Mouse (Mus musculus) lung, embryonic 16.5 days (tissue): ENCODE measurements at regions not wholly inside any gene's neighbourhood (a gene's known extent, or its start where the extent isn't known, plus 50 kb on each side); places are given as distances from the start of the nearest gene placed in this dataset.

ENCODE experiments used
- ATAC-seq: fragments of 200-750 bp; cut with Nextera tagmentation; 2 replicates; pipeline ENCODE4 v1.8.0; 2017; ENCODE audit warnings: low read depth, mild to moderate bottlenecking, moderate library complexity
- H3K27ac ChIP-seq: fragments of 300-500 bp; sonication (generic); 2 replicates; pipeline ENCODE4 v1.5.1; 2014; ENCODE audit warnings: mild to moderate bottlenecking, control low read depth, low read length
- H3K27me3 ChIP-seq: fragments of 300-500 bp; sonication (generic); 2 replicates; pipeline ENCODE4 v1.6.1; 2014; ENCODE audit warnings: low read depth, low read length, mixed read lengths; ENCODE audit not compliant: control insufficient read depth, insufficient read depth
- H3K36me3 ChIP-seq: fragments of 300-500 bp; sonication (generic); 2 replicates; pipeline ENCODE4 v1.6.1; 2014; ENCODE audit warnings: low read length; ENCODE audit not compliant: control insufficient read depth, insufficient read depth
- H3K4me1 ChIP-seq: fragments of 300-500 bp; sonication (generic); replicated peaks from 2 replicates; pipeline ENCODE4 v1.6.1; 2014; ENCODE audit warnings: low read length, mixed read lengths; ENCODE audit not compliant: control insufficient read depth, insufficient read depth
- H3K4me2 ChIP-seq: fragments of 300-500 bp; sonication (generic); 2 replicates; pipeline ENCODE4 v1.6.1; 2014; ENCODE audit warnings: low read depth, low read length, control low read depth
- H3K4me3 ChIP-seq: fragments of 300-500 bp; sonication (generic); 2 replicates; pipeline ENCODE4 v1.5.1; 2014; ENCODE audit warnings: mild to moderate bottlenecking, low read length, control low read depth
- H3K9ac ChIP-seq: fragments of 300-500 bp; sonication (generic); 2 replicates; pipeline ENCODE4 v1.6.1; 2014; ENCODE audit warnings: low read length, control low read depth
- H3K9me3 ChIP-seq: fragments of 300-500 bp; sonication (generic); 2 replicates; pipeline ENCODE4 v1.6.1; 2016; ENCODE audit warnings: low read length; ENCODE audit not compliant: control insufficient read depth
- WGBS: fragments of 180-500 bp; shearing (Covaris S2); extraction: QIAGEN DNeasy Blood & Tissue Kit; methylation state at CpG from one replicate; pipeline ENCODE4 v1.1.7; 2014; 5-methylcytosine and 5-hydroxymethylcytosine counted together

DNA sequence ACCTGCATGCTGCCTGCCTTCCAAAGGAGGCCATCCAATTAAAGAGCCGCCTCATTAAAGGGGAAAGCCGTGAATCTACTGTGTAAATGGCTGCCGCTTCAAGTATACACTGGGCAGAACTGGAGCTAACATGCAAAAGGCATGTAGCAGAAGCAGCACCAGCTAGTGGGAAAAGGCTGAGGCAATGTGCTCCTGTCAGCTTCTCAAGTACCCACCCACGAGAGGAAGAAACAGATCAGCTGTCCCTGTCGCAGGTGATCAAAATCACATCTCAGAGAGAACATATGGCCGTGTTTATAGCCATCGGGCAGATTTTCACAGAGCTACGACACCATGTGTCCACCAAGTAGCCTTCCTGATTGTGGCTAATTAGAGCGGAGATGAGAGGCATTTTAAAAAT, 440.2 kb downstream of the Rwdd3 start:
- Histone ChIP-seq H3K9me3 (no peaks in the 10 kb centered on the region), H3K4me3 (no peak overlapping the region), H3K4me1 (no peaks in the 10 kb centered on the region), H3K36me3 (no peaks in the 10 kb centered on the region), H3K27me3 (no peaks in the 10 kb centered on the region), H3K9ac (no peak overlapping the region), H3K4me2 (no peak overlapping the region), H3K27ac (no peak overlapping the region)
- WGBS = 67% methylated on average over 9 of the region's 9 CpGs
- ATAC-seq = no peak

- 38% methylated on average over 4 of the region's 4 CpGs for WGBS
- no peaks in the 10 kb centered on the region for H3K4me1 ChIP-seq
- H3K27me3 ChIP-seq = no peaks in the 10 kb centered on the region
- no peak overlapping the region for H3K4me2 ChIP-seq
- no peak overlapping the region for H3K4me3 ChIP-seq
- no peak overlapping the region for H3K27ac ChIP-seq
- ATAC-seq = no peak
- no peaks in the 10 kb centered on the region for H3K36me3 ChIP-seq
- no peaks in the 10 kb centered on the region for H3K9me3 ChIP-seq
- H3K9ac ChIP-seq = no peak overlapping the region
Observed at GRCm38 (mm10) chr3:120730225-120730624, 441.3 kb downstream of the Rwdd3 start.

- no peak overlapping the region for H3K27ac ChIP-seq
- H3K9ac ChIP-seq = no peak overlapping the region
- H3K4me3 ChIP-seq = no peak overlapping the region
- no peaks in the 10 kb centered on the region for H3K36me3 ChIP-seq
- H3K9me3 ChIP-seq = no peaks in the 10 kb centered on the region
- H3K4me2 ChIP-seq = no peak overlapping the region
- ATAC-seq = no peak
- H3K4me1 ChIP-seq = no peaks in the 10 kb centered on the region
- H3K27me3 ChIP-seq = no peaks in the 10 kb centered on the region
- 23% methylated on average over 5 of the region's 5 CpGs for WGBS
Observed at GRCm38 (mm10) chr3:120729671-120730070, 441.8 kb downstream of the Rwdd3 start.

DNA sequence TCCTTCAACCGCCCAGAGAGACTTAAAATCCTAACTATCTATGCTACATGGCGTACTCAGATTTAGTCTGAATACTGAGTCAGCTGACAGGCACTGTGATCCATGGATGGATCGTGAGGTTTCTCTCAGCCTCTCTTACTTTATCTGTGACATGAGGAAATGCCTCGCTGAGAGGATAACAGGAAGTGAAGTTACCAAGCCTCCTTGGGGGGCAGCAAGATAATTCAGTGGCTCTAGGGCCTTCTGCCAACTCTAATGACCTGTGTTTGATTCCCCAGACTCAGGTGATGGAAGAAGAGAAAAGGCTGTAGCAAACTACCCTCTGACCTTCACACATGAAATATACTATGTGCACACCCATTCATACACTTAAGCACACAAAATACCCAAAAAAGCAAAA, 486.3 kb downstream of the Rwdd3 start:
- Histone ChIP-seq H3K27me3 (no peaks in the 10 kb centered on the region), H3K4me3 (no peak overlapping the region), H3K9me3 (no peaks in the 10 kb centered on the region), H3K27ac (no peak overlapping the region), H3K9ac (no peak overlapping the region), H3K36me3 (no peaks in the 10 kb centered on the region), H3K4me1 (no peaks in the 10 kb centered on the region), H3K4me2 (no peak overlapping the region)
- ATAC-seq = no peak
- WGBS = 41% methylated on average over 4 of the region's 4 CpGs

DNA sequence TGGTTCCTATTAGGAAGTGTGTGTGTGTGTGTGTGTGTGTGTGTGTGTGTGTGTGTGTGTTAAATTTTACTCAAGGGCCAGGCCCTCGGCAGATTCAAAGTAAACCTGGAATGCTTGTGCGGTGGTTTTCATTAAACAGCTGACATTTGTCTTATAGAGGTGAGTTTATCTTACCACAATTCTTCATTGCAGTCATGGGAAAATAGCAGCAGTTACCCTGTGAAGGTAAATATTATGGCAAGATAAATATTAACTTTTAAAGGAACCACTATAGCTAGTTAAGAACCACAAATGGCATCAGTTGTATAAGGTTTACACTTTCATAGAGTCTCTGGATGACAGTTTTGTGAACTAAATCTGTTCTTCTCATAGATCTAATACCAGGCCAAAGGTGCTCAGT, 495.6 kb downstream of the Rwdd3 start:
- H3K4me3 ChIP-seq = no peak overlapping the region
- H3K9ac ChIP-seq = no peak overlapping the region
- H3K27ac ChIP-seq = no peak overlapping the region
- WGBS = 21% methylated on average over 2 of the region's 2 CpGs
- H3K4me2 ChIP-seq = no peak overlapping the region
- H3K4me1 ChIP-seq = no peaks in the 10 kb centered on the region
- ATAC-seq = no peak
- no peaks in the 10 kb centered on the region for H3K36me3 ChIP-seq
- H3K9me3 ChIP-seq = no peaks in the 10 kb centered on the region
- no peaks in the 10 kb centered on the region for H3K27me3 ChIP-seq

DNA sequence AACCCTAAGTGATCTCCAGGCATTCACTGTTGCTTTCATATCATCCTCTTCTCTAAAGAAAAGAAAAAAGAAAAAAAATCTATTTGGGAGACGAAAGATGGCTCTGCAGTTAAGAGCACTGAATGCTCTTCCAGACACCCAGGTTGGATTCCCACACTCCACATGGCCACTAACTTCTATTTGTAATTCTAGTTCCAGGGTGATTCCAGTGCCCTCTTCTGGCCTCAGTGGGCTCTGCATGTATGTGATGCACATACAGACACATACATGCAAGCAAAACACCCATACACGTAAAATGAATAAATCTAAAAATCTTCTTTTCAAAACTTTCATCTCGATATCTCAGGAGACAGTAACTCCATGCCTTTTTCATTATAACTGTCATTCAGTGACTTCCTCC, 502.8 kb downstream of the Rwdd3 start:
- Histone ChIP-seq H3K9me3 (no peaks in the 10 kb centered on the region), H3K27ac (no peak overlapping the region), H3K4me1 (no peaks in the 10 kb centered on the region), H3K36me3 (no peaks in the 10 kb centered on the region), H3K4me3 (no peak overlapping the region), H3K27me3 (no peaks in the 10 kb centered on the region), H3K9ac (no peak overlapping the region), H3K4me2 (no peak overlapping the region)
- 89% methylated on average over 3 of the region's 3 CpGs for WGBS
- ATAC-seq = no peak

DNA sequence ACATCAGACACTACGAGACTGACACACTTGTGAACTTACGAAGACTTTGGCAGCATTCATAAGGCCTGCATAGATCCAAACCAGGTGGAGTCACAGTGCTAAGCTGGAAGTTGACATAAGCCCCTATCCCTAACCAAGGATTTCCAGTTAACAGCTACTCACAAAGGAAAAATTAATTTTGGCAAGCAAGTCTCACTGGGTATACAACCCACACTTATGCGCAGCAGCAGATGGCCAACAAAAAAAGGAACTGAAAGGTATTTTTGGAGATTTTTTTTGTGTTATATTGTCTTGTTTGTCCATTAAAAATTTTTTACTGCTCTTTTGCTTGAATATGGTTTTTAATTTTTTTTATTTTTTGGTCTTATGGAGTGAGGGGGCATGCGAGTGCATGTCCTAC, 509.0 kb downstream of the Rwdd3 start:
- H3K9me3 ChIP-seq = no peaks in the 10 kb centered on the region
- WGBS = 92% methylated on average over 4 of the region's 4 CpGs
- no peak overlapping the region for H3K9ac ChIP-seq
- no peaks in the 10 kb centered on the region for H3K36me3 ChIP-seq
- no peak overlapping the region for H3K4me2 ChIP-seq
- no peak for ATAC-seq
- H3K27me3 ChIP-seq = no peaks in the 10 kb centered on the region
- no peak overlapping the region for H3K27ac ChIP-seq
- H3K4me1 ChIP-seq = no peaks in the 10 kb centered on the region
- no peak overlapping the region for H3K4me3 ChIP-seq

DNA sequence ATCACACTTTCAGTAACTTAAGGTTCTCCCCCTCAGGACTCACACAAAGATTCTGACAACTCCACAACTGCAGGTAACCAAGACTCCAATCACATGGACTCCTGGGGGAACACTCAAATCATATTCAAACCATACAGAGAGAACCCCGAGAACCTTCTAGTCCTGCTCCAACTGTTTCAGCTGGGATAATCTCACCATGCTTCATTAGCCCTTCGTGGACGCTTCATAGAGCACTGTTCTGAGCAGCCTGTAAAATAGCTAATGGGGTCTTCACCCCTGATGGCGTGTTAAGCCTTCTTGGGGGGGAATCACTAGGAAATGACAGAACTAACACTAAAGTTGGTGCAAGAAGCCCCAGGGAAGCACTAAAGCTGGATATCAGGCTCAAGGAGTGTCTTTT, 510.7 kb downstream of the Rwdd3 start:
- 87% methylated on average over 4 of the region's 4 CpGs for WGBS
- Histone ChIP-seq H3K27me3 (no peaks in the 10 kb centered on the region), H3K4me3 (no peak overlapping the region), H3K9me3 (no peaks in the 10 kb centered on the region), H3K36me3 (no peaks in the 10 kb centered on the region), H3K4me2 (no peak overlapping the region), H3K27ac (no peak overlapping the region), H3K4me1 (no peaks in the 10 kb centered on the region), H3K9ac (no peak overlapping the region)
- ATAC-seq = no peak

DNA sequence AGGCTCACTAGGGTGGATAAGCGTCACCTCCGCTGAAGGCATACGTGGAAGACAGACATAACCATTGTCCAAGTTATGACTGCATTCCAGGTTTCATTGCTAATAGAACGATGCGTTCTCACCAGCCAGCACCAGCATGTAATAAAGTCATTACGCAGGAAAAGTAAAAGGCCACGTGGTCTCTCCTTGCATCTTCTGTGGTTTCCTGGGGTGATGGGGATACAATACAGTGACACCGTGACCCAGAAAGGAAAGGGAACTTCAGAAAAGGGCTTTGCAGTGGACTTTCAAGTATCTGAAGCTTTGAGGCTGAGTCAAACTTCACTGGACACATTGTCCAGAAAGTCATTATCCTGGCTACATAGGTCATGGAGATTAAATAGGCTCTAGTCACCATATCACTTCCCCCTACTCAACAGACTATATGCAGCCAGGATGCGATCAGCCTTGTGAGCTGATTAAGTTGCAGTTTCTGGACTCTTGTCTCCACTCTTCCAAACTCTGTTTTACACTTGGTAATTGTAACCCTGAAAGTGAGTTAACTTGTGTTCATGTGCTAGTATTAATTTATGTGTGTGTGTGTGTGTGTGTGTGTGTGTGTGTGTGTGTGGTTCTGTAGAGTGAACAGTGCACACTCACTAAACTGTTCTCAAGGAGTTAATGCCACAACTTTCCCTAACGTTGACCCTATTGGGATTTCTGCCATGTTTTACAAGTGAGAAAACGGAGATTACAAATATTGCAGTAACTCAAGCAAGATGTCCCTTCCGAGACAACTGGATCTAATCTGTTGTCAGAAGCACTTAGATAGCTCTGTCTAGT, 522.2 kb downstream of the Rwdd3 start:
- Histone ChIP-seq H3K36me3 (no peaks in the 10 kb centered on the region), H3K27me3 (no peaks in the 10 kb centered on the region), H3K27ac (no peak overlapping the region), H3K9me3 (no peaks in the 10 kb centered on the region), H3K4me2 (no peak overlapping the region), H3K4me1 (no peaks in the 10 kb centered on the region), H3K9ac (no peak overlapping the region), H3K4me3 (no peak overlapping the region)
- WGBS = 76% methylated on average over 12 of the region's 12 CpGs
- no peak for ATAC-seq

- H3K27me3 ChIP-seq = no peaks in the 10 kb centered on the region
Observed at GRCm38 (mm10) chr3:120648391-120648790, 523.1 kb downstream of the Rwdd3 start.

More at GRCm38 (mm10) chr3:120648391-120648790, 523.1 kb downstream of the Rwdd3 start:
- Histone ChIP-seq H3K4me2 (no peak overlapping the region), H3K36me3 (no peaks in the 10 kb centered on the region), H3K27ac (no peak overlapping the region), H3K4me3 (no peak overlapping the region), H3K9me3 (no peaks in the 10 kb centered on the region), H3K4me1 (no peaks in the 10 kb centered on the region), H3K9ac (no peak overlapping the region)
- WGBS = 72% methylated on average over 5 of the region's 5 CpGs
- no peak for ATAC-seq
